Mouse (Mus musculus): ENCODE results near the gene Hoxb3.

DNA sequence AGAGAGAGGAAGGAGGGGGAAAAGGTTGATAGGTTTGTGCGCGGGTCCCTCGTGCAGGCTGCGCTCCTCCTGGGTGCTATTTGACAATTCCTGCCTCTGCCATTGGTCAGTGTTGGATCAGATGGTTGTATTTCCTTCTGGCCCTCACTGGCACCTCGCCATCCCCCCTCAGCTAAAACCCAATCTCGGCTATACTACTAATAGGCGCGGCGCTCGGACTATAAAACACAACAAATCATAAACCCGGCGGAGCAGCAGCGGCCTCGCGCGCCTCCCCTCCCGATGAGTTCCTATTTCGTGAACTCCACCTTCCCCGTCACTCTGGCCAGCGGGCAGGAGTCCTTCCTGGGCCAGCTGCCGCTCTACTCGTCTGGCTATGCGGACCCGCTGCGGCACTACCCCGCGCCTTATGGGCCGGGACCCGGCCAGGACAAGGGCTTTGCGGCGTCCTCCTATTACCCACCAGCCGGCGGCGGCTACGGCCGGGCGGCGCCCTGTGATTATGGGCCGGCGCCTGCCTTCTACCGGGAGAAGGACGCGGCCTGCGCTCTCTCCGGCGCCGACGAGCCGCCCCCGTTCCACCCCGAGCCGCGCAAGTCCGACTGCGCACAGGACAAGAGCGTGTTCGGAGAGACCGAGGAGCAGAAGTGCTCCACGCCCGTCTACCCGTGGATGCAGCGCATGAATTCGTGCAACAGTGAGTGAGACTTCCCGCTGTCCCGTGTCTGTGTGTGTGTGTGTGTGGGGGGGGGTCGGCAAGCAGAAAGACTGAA, 24.0 kb upstream of the Hoxb3 start:
- TF ChIP-seq POLR2A (IDR thresholded peaks at IDR 0.05; ENCODE audit: borderline replicate concordance, extremely low read depth, low read depth, low read length) = no peak; the same call in 1 of the 2 replicates
- TF ChIP-seq CTCF (IDR thresholded peaks at IDR 0.05; ENCODE audit: insufficient read depth, low read length) = no peak
